Mouse (Mus musculus): ENCODE measurements at regions not wholly inside any gene's neighbourhood (a gene's known extent, or its start where the extent isn't known, plus 50 kb on each side); places are given as distances from the start of the nearest gene placed in this dataset.

DNA sequence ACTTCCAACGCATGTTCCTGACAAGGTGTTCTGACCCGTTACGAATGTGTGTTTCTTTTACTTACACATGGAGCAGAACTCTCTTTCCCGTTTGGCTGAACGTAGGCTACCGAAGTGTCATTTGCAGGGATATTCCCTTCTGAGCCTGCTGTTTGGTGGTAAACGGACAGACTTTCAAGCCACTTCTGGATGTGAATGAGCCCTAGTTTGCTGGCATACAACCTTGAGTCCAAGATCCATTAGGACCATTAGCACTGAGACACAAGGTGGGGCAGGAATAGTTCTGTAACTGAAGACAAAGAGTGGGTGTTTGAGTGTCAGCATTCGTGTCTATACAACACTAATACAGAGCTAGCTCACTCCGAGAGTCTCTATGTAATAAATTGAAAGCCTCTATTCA lies 113.3 kb upstream of the Rmdn2 start:
- DNase-seq (ENCODE audit: low read depth) = no peak

DNA sequence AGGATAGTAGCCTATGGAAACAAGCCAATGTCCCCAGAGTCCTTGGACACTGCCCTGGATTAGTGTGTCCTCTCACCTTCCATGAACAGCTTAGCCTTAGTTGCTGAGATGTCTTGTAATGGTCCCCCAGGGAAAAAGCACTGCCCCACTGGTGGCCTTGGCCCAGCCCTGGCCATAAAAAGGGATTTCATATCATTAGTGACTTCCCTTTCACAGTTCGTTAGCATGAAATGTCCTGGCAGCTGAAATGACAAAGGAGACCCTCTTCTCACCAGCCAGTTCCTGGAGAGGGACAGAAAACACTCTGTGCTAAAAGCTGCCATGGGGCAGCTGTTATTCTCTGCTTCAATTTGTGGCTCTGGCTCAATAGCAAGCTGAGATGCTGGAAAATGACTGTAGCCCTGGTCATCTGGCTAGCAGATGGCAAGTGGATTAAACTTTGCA lies 110.6 kb upstream of the Rmdn2 start:
- no peak for DNase-seq (ENCODE audit: low read depth)

DNA sequence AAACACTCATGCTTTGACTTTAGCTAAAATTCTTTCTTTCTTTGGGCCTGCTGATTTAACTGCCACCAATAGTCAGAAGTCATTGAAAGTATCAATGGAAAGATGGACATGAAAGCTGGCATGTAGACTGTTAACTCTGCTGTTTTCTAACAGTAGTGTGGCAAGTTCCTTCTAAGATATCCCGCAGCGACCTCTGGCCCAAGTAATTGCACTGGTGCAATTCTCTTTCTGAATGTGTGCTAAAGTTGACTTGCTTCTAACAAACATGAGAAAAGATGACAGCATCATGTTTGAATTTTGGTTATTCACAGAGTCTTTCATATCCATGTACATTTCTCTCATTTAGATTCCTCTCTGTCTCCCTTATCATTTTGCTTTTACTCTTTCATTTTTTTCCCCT lies 109.7 kb upstream of the Rmdn2 start:
- DNase-seq (ENCODE audit: low read depth) = no peak

DNA sequence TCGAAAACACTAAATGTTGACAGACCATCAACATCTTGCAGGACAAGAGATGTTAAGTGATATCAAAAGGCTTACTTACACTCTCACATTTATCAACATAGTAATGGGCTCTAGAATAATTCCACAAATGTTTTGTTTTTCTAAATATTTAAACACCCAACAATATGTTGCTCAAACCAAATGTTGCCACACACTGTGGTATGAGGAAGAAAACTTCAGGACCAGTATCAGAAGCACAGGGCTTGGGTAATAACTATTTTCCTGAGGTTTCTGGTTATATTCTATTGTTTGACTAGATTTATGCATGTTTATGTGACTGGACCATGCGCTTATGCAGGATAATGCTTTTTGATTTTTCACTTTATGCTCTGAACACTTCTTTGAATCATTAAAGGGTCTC lies 108.6 kb upstream of the Rmdn2 start:
- no peak for DNase-seq (ENCODE audit: low read depth)

DNA sequence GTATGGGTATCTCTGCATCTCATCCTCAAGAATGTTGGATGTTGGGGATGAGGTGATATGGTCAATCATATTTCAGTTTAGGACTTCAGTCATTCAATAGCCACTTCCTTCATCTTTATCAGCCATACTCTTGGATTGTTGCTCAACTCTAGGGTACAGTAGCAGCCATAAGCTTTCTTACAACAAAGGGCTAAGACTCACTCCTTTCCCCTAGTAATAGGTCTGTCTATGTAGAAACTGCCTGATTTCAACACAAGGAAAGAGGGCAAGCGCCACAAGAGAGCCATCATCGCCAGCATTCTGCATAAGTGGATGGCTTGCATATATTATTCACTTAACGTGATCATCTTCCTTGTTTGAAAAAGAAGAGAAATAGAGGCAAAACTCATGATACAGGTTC lies 107.5 kb upstream of the Rmdn2 start:
- DNase-seq (ENCODE audit: low read depth) = no peak

DNA sequence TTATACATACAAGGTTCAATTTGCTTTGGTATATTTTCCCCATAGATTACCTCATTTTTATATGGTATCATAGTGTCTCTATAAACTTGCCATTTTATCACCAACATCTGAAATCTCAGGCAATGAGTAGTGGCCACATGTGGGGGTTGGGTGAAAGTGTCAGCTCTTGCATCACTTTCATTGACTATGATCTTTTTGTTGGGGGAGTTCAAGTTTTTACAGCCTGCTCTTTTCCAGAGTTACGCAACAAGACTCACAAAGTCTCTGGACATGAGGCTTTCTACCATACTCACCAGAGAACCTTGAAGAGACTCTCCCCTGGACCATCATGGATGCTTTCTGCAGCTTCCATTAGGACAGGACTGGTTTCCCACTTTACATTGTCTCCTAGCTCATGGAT lies 106.1 kb upstream of the Rmdn2 start:
- DNase-seq (ENCODE audit: low read depth) = peak; percentile 50

DNA sequence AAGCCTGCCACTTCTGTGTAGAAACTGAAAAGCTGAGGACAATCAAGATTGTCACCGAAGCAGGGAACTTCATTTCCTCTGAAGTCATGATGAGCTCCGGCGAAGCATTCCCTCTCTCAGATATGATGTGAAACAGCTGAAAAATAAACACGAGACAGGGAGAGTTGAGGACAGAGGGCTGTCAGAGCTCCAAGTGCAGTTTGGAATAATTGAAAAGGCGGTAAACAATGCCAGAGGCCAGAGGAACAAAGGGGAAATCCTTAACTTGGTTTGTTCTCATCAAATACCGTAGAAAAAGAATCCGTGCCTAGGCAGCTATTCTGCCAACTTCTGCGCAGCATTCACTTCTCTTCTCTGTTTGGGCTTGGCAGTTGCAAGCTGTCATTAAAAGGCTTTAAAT lies 102.4 kb upstream of the Rmdn2 start:
- DNase-seq (ENCODE audit: low read depth) = no peak

DNA sequence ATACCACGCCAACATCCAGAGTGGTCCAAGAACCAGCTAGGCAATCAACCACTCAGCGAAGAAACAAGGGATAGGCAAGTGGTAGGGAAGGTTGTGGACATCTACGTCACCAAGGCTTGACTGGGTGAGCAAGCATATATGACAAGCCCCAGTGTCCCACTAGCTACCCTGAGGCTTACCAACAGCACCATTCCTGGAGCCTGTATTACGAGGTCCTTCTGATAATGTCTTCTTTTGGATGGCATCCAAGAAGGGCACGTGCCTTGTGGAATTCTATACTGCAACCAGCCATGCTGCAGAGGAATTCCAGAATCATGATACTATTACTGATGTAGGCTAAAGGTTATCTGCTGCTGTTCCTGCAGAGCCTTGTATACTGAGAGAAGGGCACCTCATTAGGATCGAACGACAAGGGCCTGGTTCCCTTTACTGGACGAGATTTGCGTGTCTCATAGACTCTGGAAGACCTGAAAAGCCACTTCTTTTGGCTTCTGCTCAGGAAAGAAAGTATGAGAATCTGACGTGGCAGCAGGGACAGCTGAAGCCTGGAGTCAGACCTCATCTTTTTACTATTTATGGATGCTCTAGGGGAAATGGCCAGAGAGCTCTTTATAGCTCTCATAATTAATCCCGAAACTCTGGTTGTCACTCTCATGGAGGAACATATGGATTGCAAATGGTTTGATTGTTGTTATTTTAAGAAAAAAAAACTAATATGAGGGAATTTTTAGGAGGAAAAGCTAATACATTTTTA lies 101.5 kb upstream of the Rmdn2 start:
- no peak for DNase-seq (ENCODE audit: low read depth)

DNA sequence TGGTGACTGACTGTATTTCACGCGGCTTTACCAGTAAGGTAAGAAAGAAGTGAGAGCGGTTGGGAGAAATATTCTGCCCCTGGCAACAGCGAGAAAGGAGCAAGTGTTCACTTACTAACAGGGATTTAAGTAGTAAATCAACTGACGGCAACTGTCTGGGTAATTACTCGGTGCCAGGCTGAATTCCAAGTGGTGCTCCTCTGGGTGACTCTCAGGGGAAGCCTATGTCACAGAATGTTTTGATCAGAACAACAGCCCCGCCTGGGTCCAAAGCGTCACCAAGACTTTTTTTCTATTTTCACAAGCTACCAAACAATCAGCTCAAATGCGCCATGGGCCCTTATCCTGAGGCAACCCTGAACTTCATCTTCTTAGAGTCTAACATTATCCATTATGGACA lies 100.4 kb upstream of the Rmdn2 start:
- no peak for DNase-seq (ENCODE audit: low read depth)

DNA sequence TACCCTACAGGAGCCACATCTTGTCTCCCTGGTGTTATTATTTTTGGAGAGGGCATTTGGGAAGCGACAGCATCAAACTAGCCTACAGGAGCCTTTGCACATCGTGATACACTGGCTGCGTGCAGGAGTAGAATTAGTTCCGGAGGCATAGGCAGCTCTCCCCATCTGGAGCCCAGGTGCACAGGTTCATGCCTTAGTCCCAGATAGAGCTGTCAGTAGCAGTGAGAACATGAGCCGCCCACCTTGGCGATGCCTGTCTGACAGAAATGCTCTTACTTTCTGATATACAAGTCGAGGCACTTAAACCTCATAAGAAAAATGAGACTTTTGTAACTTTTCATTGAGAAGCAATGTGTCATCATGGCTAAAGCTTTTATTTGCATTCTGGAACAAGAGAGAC lies 97.6 kb upstream of the Rmdn2 start:
- no peak for DNase-seq (ENCODE audit: low read depth)

DNA sequence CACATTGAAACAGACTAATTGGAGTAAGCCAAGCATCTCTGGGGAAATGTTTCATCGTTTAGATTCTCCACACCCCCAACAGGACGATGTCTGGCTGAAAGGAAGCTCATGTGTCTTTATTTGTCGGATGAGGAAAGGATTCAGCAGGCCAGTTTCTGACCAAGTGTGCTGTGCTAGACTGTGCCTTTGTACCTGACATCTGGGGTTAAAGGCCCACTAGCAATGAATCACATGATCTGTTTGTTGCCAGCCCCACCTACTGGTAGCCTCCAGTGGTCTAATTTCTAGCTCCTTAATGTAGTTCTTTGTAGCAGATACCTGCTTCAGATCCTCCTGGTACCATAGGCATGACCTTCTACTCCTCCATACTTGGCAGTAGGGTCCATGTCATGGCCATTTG lies 93.5 kb upstream of the Rmdn2 start:
- DNase-seq (ENCODE audit: low read depth) = peak; percentile 44

DNA sequence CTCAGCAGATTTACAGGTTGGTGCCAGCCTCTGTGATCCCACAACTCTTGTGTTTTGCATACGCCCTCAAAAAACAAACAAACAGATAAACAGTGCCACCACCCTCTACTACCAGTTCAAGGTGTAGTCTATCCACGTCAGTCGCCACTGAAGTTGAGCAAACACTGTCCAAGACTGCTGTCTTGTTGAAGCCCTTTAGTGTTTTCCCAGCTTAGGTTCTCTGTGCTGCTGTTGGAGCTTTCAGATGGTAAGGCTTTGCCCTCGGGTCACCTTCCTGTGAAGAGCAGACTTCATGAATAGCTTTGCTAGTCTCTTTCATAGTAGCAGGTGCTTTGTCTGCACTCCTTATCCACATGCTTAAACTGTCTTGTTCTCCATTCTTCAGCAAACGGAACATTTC lies 93.0 kb upstream of the Rmdn2 start:
- DNase-seq (ENCODE audit: low read depth) = no peak

DNA sequence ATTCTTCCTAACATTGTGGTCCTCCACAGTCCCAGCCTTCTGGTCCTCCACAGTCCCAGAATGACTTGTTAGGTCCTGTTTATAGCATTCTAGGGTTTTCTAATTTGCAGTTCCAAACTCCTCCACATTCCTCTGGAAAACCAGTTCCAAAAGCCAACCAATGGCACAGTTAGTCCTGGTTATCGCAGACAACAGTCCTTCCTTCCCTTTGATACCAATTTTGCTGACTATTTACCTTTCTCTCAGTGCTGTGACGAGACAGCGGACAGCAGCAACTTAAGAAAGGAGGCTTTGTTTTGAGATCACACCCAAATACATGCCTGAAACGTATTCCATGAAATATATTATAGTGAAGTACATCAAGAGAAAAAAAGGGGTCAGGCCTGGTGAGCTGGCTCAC lies 92.3 kb upstream of the Rmdn2 start:
- no peak for DNase-seq (ENCODE audit: low read depth)

DNA sequence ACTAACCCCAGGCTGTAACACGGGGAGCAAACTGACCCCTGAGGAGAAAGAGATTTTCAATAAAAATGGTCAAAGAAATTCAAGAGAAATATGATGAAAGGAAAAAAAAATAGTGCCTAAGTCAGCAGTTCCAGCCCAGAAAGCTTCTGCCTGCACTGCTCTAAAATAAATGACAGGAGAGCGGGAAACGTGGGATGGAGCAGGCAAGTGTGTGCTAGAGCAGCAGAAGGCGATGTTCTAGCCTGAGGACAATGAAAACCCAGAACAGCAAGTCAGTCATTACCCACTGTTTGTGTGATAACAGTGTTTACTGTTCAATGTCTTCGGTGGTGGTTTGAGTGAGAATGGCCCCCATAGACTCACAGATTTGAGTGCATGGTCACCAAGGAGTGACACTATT lies 91.4 kb upstream of the Rmdn2 start:
- no peak for DNase-seq (ENCODE audit: low read depth)

DNA sequence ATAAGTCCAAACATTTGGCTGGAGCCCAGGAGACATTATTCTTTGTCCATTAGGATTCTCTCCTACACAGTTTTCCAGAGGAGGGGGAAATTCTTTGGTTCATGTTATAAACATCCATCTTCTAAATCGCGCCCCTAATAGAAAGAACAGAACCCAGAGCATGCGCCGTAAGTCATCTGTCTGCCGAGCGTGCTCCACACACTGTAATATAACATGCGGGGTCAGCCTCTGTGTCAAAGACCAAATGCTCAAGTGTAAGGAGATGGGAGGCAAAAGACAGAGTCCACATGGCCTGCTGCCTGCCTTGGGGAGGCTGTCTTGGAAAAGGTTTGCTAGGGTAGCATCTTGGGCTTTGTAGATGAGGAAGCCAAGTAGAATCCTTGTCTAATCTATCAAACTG lies 90.0 kb upstream of the Rmdn2 start:
- no peak for DNase-seq (ENCODE audit: low read depth)

DNA sequence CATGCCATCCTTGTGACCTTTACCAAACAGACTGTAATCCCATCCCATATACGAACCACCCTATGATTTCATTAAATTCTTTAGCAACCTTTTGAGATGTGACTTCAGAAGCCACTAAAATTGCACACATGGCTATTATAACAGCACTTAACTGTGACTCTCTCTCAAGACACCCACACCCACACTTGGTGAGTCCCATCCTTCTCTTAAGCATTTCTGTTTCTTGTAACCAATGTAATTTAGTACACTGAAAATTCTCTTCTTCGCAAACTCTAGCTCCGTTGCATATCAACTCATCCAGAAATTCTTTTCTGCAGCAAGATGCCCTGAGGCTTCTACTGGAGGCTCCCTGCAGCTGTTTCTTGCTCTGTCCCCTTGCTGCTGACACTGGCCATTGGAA lies 88.4 kb upstream of the Rmdn2 start:
- no peak for DNase-seq (ENCODE audit: low read depth)

DNA sequence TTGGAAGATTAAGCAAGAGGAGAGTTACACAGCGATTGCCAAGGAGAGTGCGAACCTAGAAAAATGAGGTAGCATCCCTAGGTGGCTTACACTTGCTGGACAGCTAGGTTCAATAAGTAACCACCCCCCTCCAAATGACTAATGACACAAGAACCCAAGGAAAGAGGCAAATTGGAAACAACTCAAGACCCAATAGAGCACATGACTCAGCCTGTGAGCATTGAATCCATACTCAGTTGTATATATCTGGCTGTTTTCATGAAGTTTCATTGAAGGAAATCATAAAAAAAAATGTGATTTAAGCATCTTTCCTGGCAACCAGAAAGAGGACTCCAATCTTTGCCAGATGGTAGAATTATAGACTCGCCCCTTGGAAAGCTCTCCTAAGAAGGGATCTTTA lies 84.3 kb upstream of the Rmdn2 start:
- peak; percentile 87 for DNase-seq (ENCODE audit: low read depth)

DNA sequence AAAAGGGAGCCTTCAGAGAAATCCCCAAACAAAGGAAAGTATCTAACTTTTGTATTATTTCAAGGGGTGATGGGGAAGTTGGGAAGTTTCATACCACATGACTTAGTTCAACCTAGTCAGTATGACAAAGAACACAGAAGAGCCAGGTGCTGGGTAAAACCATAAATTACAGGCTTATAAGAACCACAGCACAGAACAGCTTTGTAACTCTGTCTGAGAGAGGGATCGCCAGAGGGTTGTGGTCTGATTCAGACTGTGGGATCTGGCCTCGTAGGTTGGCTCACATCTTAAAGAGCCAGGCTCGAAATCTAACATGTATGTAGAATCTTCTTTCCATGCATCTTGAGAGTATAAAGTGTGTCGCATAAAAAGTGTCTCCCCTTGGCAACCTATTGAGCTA lies 75.1 kb upstream of the Rmdn2 start:
- DNase-seq (ENCODE audit: low read depth) = peak; percentile 53

DNA sequence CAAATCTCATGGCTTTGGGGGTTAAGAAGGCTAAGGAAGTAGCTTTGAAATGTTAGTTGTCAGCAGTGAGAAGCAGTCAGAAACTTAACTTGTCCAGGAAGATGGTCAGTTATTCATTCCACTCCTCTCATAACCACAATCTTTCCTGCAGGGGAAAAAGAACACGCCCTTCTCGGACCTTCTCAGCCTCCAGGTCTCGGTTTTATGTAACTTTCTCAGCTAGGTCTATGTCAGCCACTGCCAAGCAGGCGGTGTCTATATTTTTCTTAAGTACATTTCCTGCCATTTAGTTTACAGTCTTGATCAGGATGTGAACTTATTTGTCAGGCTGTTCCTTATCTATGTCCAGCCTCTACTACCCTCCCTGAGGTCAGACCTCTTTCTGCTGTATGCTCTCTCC lies 72.9 kb upstream of the Rmdn2 start:
- DNase-seq (ENCODE audit: low read depth) = no peak

DNA sequence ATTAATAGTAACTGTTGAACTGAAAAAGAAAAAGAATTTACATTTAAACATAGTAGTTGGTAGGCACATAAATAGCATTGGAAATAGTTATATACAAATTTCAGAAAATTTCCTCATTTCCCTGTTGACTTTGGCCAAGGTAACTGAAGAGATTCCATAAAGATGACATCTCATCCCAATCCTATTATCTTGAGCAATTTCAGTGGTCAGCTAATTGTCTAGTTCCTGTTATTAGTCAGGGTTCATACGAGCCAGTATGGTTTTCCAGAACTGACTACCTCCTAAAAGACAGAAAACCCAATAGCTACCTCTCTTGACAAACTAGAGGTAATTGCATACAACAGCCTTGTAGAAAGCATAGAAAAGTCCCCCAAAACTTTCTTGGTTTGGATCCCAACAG lies 71.6 kb upstream of the Rmdn2 start:
- peak; percentile 43 for DNase-seq (ENCODE audit: low read depth)

DNA sequence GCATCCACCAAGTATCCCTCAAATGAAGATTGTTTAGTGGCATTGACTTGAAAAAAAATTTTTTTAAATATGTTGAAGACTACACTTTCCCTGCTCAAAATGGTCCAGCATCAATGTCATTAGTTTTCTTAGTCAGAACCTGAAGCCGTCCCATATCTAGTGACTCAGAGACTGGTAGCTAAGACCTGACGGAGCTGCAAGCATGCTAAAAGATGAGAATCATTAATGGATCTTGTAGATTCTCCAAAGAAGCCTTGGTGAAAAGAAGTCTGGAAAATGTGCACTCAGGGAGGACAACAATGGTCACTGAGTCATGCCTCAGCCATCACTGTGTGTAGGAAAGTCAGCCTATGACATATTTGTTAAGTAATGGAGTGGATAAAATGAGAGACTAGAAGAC lies 71.2 kb upstream of the Rmdn2 start:
- peak; percentile 38 for DNase-seq (ENCODE audit: low read depth)

DNA sequence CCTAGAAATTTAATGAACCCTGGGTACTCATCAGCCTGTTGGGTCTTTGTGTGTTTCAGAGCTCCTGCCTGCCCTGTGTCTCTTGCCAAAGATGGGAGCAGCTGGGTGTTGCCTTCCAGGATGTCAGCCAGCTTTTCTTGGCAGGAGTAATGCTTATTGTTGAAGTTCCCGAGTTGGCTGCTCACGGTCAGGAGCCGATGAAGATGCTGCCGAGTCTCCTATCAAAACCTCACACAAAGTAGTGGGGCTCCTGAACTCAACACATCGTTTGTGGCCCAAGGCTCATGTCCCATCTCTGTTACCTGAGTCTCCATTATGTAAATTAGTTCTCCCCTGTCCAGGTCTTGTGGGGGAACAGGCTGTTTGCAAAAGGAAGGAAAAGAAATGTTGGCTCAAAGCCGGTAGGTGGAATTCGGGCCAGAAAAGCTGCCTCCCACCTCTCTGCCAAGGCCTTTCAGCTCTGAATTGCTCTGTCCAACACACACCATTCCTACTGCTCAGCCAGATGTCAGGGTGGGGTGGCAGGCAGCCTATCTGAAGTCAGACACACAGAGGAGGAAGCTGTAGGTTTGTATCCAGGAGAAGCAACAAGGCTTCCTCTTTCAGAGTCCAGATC lies 67.6 kb upstream of the Rmdn2 start:
- peak; percentile 91 for DNase-seq (ENCODE audit: low read depth)

DNA sequence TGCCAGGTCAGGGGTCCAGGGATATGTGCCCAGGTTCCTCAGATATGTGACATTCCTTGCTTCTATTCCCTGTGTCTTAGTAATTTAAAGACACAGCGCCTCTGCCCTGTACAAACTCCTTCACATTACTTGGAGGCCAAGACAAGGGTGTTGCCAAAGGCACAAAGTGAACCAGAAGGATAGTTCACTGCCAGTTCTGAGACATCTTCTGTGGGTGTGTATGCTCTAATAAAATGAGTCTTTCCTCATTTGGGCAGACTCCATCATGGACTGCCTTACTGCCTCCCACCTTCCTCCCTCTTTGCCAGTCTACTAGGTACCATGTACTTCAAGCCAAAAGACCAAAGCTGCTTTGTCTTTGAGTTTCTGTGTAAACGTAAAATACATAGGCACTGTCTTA lies 65.8 kb upstream of the Rmdn2 start:
- DNase-seq (ENCODE audit: low read depth) = no peak

DNA sequence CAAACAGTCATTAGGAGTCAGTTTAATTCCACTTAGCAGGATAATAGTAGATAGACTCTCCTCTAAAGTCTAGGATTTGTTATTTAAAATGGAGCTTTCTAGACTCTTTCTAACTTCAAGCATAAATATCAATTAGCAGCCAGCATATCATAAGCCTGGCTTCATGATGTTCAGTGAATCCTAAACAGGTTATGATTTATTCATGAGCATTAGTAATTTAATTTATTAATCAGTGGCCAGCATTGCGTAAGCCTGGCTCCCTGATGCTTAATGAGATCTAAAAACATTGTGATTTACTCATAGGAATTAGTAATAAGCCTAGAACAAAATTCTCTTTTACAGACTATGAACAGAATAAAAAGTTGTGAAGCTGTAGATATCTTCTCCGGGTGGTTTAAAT lies 64.6 kb upstream of the Rmdn2 start:
- no peak for DNase-seq (ENCODE audit: low read depth)
